Comparison of ENCODE assay signal across 25 mouse cellular contexts in the genomic region with DNA sequence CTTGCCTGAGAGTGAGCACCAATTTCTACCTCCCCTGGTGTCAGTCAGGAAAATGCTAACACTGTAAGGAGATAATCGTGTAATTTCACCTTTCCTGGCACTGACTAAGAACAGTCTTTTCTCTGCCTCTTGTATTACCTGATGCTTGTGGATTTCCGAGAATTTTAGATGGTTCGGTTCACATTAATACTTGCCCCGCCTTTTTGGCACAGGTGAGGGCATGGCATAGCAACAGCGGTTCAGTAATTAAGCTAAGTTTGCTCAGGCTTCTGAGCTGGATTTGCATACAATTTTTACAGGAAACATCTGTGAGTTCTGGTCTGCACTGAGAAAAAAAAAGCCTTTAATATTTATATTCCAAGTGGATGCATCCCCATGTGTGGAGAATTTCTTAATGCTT.
DNase-seq lines count a peak whose midpoint lies in the region; ATAC-seq and TF ChIP-seq lines count a peak whose summit lies in the region.
"Had no signal": no experiment of that assay in that cellular context is flagged by ENCODE, and none has a peak within 500 bp of the region (broad histone marks: within the 10 kb centered on the region; RNA-seq: fewer than 3 reads in every experiment).

No protein-coding gene starts in this region.

- no peaks in the 10 kb centered on the region for H3K27me3 ChIP-seq in embryonic facial prominence, embryonic 14.5 days (replicated peaks; ENCODE audit: control insufficient read depth, insufficient read depth, low read length)
- H3K27me3 ChIP-seq in embryonic facial prominence, embryonic 10.5 days (replicated peaks; ENCODE audit: low read depth, poor library complexity, severe bottlenecking) = no peaks in the 10 kb centered on the region
- H3K27me3 ChIP-seq in kidney, embryonic 15.5 days = no peaks in the 10 kb centered on the region
- no peaks in the 10 kb centered on the region for H3K27me3 ChIP-seq in kidney, adult 2 months (replicated peaks; ENCODE audit: control insufficient read depth, insufficient read depth, low read length)
- no peaks in the 10 kb centered on the region for H3K27me3 ChIP-seq in midbrain, embryonic 16.5 days (ENCODE audit: control insufficient read depth, insufficient read depth, low read depth, low read length)
- no peaks in the 10 kb centered on the region for H3K27me3 ChIP-seq in midbrain, embryonic 15.5 days (replicated peaks)
- H3K27me3 ChIP-seq: CH12.LX; embryonic facial prominence, embryonic 13.5 days; forebrain, embryonic 13.5 days; forebrain, embryonic 15.5 days; Patski had no signal

- H3K4me1 ChIP-seq in embryonic facial prominence, embryonic 14.5 days (ENCODE audit: control insufficient read depth, insufficient read depth, low read length) = no peaks in the 10 kb centered on the region
- no peaks in the 10 kb centered on the region for H3K4me1 ChIP-seq in embryonic facial prominence, embryonic 10.5 days
- no peaks in the 10 kb centered on the region for H3K4me1 ChIP-seq in kidney, embryonic 15.5 days
- no peaks in the 10 kb centered on the region; the same call in 1 of the 2 replicates for H3K4me1 ChIP-seq in kidney, adult 2 months (ENCODE audit: control insufficient read depth, insufficient read depth, low read length)
- peaks cover 2% of the 10 kb centered on the region; the same call in 1 of the 2 replicates for H3K4me1 ChIP-seq in midbrain, embryonic 16.5 days (ENCODE audit: control insufficient read depth, insufficient read depth, low read length)
- no peaks in the 10 kb centered on the region for H3K4me1 ChIP-seq in midbrain, embryonic 15.5 days
- H3K4me1 ChIP-seq: forebrain, embryonic 13.5 days; forebrain, embryonic 15.5 days had no signal

- H3K4me3 ChIP-seq in embryonic facial prominence, embryonic 14.5 days (ENCODE audit: low read depth, low read length) = no peak overlapping the region
- no peak overlapping the region for H3K4me3 ChIP-seq in embryonic facial prominence, embryonic 10.5 days
- no peak overlapping the region for H3K4me3 ChIP-seq in kidney, embryonic 15.5 days (replicated peaks)
- H3K4me3 ChIP-seq in kidney, adult 2 months (ENCODE audit: insufficient read depth, low read depth, low read length) = no peak overlapping the region
- H3K4me3 ChIP-seq in midbrain, embryonic 16.5 days (ENCODE audit: low read depth, low read length) = no peak overlapping the region
- no peak overlapping the region for H3K4me3 ChIP-seq in midbrain, embryonic 15.5 days
- H3K4me3 ChIP-seq: embryonic facial prominence, embryonic 13.5 days; forebrain, embryonic 13.5 days; forebrain, embryonic 15.5 days had no signal

- TF ChIP-seq CTCF in kidney, adult 2 months (conservative IDR thresholded peaks at IDR 0.05; ENCODE audit: insufficient read depth, insufficient read length, low read depth, low read length) = no peak

- no peaks in the 10 kb centered on the region for H3K36me3 ChIP-seq in embryonic facial prominence, embryonic 14.5 days (ENCODE audit: control insufficient read depth, insufficient read depth, low read length)
- no peaks in the 10 kb centered on the region for H3K36me3 ChIP-seq in embryonic facial prominence, embryonic 10.5 days (replicated peaks)
- H3K36me3 ChIP-seq in kidney, embryonic 15.5 days = no peaks in the 10 kb centered on the region
- H3K36me3 ChIP-seq in kidney, adult 2 months (ENCODE audit: control insufficient read depth, insufficient read depth, low read length) = no peaks in the 10 kb centered on the region
- no peaks in the 10 kb centered on the region for H3K36me3 ChIP-seq in midbrain, embryonic 16.5 days (ENCODE audit: control insufficient read depth, insufficient read depth, low read length)
- H3K36me3 ChIP-seq in midbrain, embryonic 15.5 days (replicated peaks) = no peaks in the 10 kb centered on the region
- H3K36me3 ChIP-seq: embryonic facial prominence, embryonic 13.5 days; forebrain, embryonic 15.5 days; G1E had no signal

- ATAC-seq in embryonic facial prominence, embryonic 14.5 days (ENCODE audit: low read depth) = no peak
- no peak for ATAC-seq in kidney, embryonic 15.5 days (replicated peaks; ENCODE audit: low FRiP score)
- no peak for ATAC-seq in midbrain, embryonic 16.5 days
- no peak for ATAC-seq in midbrain, embryonic 15.5 days (replicated peaks)
- ATAC-seq: activated CD4-positive, CD25-positive, alpha-beta regulatory T cell, adult 4 months; CD4-positive, CD25-positive, alpha-beta regulatory T cell, adult 4 months; forebrain, embryonic 13.5 days; forebrain, embryonic 15.5 days; Patski had no signal

- H3K9ac ChIP-seq in embryonic facial prominence, embryonic 14.5 days (ENCODE audit: low read depth, low read length) = no peak overlapping the region
- H3K9ac ChIP-seq in kidney, embryonic 15.5 days = no peak overlapping the region
- H3K9ac ChIP-seq in midbrain, embryonic 16.5 days (ENCODE audit: low read depth, low read length) = 0 out of 2 replicates have a peak overlapping the region, but pooled peaks have one; percentile 20
- H3K9ac ChIP-seq in midbrain, embryonic 15.5 days = no peak overlapping the region
- H3K9ac ChIP-seq: embryonic facial prominence, embryonic 13.5 days; forebrain, embryonic 13.5 days; forebrain, embryonic 15.5 days had no signal

- no peak overlapping the region for H3K4me2 ChIP-seq in embryonic facial prominence, embryonic 14.5 days (ENCODE audit: low read depth, low read length)
- H3K4me2 ChIP-seq in kidney, embryonic 15.5 days = no peak overlapping the region
- H3K4me2 ChIP-seq in midbrain, embryonic 16.5 days (ENCODE audit: low read length) = no peak overlapping the region
- no peak overlapping the region for H3K4me2 ChIP-seq in midbrain, embryonic 15.5 days
- H3K4me2 ChIP-seq: embryonic facial prominence, embryonic 13.5 days; forebrain, embryonic 13.5 days; forebrain, embryonic 15.5 days had no signal

- DNase-seq in embryonic facial prominence, embryonic 14.5 days (ENCODE audit: low spot score) = peak; percentile 30
- no peak for DNase-seq in embryonic facial prominence, embryonic 10.5 days (ENCODE audit: low spot score)
- peak; percentile 6 for DNase-seq in kidney, adult 11 months
- peak; percentile 82 for DNase-seq in kidney, adult 2 months
- DNase-seq in kidney, postnatal 25 days = no peak
- DNase-seq: adrenal gland, adult 8-10 months; adrenal gland, postnatal 14 days; adrenal gland, postnatal 36 days; B cell, adult 2 months; cerebellum, adult 11-12 months; cerebellum, adult 2 months; cerebellum, adult 9-10 months; cerebellum, postnatal 10 days; cerebellum, postnatal 25 days had no signal

- H3K9me3 ChIP-seq in embryonic facial prominence, embryonic 14.5 days (ENCODE audit: control insufficient read depth, low read length) = peaks cover 5% of the 10 kb centered on the region; the same call in 1 of the 2 replicates
- H3K9me3 ChIP-seq in embryonic facial prominence, embryonic 10.5 days = no peaks in the 10 kb centered on the region
- no peaks in the 10 kb centered on the region for H3K9me3 ChIP-seq in kidney, embryonic 15.5 days (replicated peaks)
- H3K9me3 ChIP-seq in midbrain, embryonic 16.5 days (replicated peaks; ENCODE audit: control insufficient read depth, low read length, poor library complexity, severe bottlenecking) = peaks cover 3% of the 10 kb centered on the region; the same call in 1 of the 2 replicates
- H3K9me3 ChIP-seq in midbrain, embryonic 15.5 days = no peaks in the 10 kb centered on the region
- H3K9me3 ChIP-seq: embryonic facial prominence, embryonic 13.5 days; forebrain, embryonic 13.5 days; forebrain, embryonic 15.5 days had no signal

- 58% methylated on average over 5 of the region's 5 CpGs for WGBS in embryonic facial prominence, embryonic 14.5 days
- 90% methylated on average over 5 of the region's 5 CpGs for WGBS in embryonic facial prominence, embryonic 10.5 days
- 87% methylated on average over 5 of the region's 5 CpGs for WGBS in kidney, embryonic 15.5 days
- WGBS in kidney, adult 2 months = 42% methylated on average over 5 of the region's 5 CpGs
- 73% methylated on average over 5 of the region's 5 CpGs for WGBS in midbrain, embryonic 16.5 days
- WGBS in midbrain, embryonic 15.5 days = 78% methylated on average over 5 of the region's 5 CpGs

- H3K27ac ChIP-seq in embryonic facial prominence, embryonic 14.5 days (replicated peaks; ENCODE audit: low read depth, low read length) = no peak overlapping the region
- H3K27ac ChIP-seq in embryonic facial prominence, embryonic 10.5 days (replicated peaks) = no peak overlapping the region
- H3K27ac ChIP-seq in kidney, embryonic 15.5 days = no peak overlapping the region
- no peak overlapping the region for H3K27ac ChIP-seq in kidney, adult 2 months (ENCODE audit: insufficient read depth, low read depth, low read length)
- no peak overlapping the region for H3K27ac ChIP-seq in midbrain, embryonic 16.5 days (ENCODE audit: low read length)
- H3K27ac ChIP-seq in midbrain, embryonic 15.5 days = no peak overlapping the region
- H3K27ac ChIP-seq: embryonic facial prominence, embryonic 13.5 days; forebrain, embryonic 13.5 days; forebrain, embryonic 15.5 days had no signal

- no peak for TF ChIP-seq POLR2A in kidney, adult 2 months (IDR thresholded peaks at IDR 0.05; ENCODE audit: low read depth, low read length)

Comparison
In these comparisons a context has a peak if more than half of its experiments do, and no peak if none do; other contexts are left out.
1. DNase-seq: peak in embryonic facial prominence, embryonic 14.5 days (single experiment), kidney, adult 11 months (single experiment) and kidney, adult 2 months (single experiment); none in embryonic facial prominence, embryonic 10.5 days (single experiment) and kidney, postnatal 25 days (0 of 2).